Mouse (Mus musculus) liver, embryonic 16.5 days (tissue): Measurements from ENCODE around the gene Tmem222. TPM values are rescaled to one million over a fixed set of nuclear protein-coding genes. Genes with fewer than 3 reads are reported as not detected.
A peak's percentile ranks its signal among the peaks of the same experiment; 100 is the strongest.

ENCODE experiments used
- ATAC-seq: fragments of 200-750 bp; cut with Nextera tagmentation; 2 replicates; pipeline ENCODE4 v1.8.0; 2017; ENCODE audit warnings: low read depth, mild to moderate bottlenecking, moderate number of reproducible peaks, moderate library complexity
- H3K27ac ChIP-seq: fragments of 300-500 bp; sonication (generic); 2 replicates; pipeline ENCODE4 v1.5.1; 2014; ENCODE audit warnings: mild to moderate bottlenecking, low read length
- H3K27me3 ChIP-seq: fragments of 300-500 bp; sonication (generic); 2 replicates; pipeline ENCODE4 v1.6.1; 2014; ENCODE audit warnings: low read depth, low read length, mixed read lengths; ENCODE audit not compliant: control insufficient read depth, insufficient read depth
- H3K36me3 ChIP-seq: fragments of 300-500 bp; sonication (generic); 2 replicates; pipeline ENCODE4 v1.6.1; 2014; ENCODE audit warnings: mild to moderate bottlenecking; ENCODE audit not compliant: control insufficient read depth, insufficient read depth
- H3K4me1 ChIP-seq: fragments of 300-500 bp; sonication (generic); 2 replicates; pipeline ENCODE4 v1.6.1; 2014; ENCODE audit warnings: low read depth, low read length, mixed read lengths; ENCODE audit not compliant: control insufficient read depth
- H3K4me2 ChIP-seq: fragments of 300-500 bp; sonication (generic); 2 replicates; pipeline ENCODE4 v1.6.1; 2014; ENCODE audit warnings: low read depth, low read length, mixed read lengths
- H3K4me3 ChIP-seq: fragments of 300-500 bp; sonication (generic); 2 replicates; pipeline ENCODE4 v1.5.1; 2014; ENCODE audit warnings: low read depth, mild to moderate bottlenecking, low read length
- H3K9ac ChIP-seq: fragments of 300-500 bp; sonication (generic); 2 replicates; pipeline ENCODE4 v1.6.1; 2014; ENCODE audit warnings: low read depth, low read length
- H3K9me3 ChIP-seq: fragments of 300-500 bp; sonication (generic); replicated peaks from 2 replicates; pipeline ENCODE4 v1.6.1; 2016; ENCODE audit warnings: low read length; ENCODE audit not compliant: control insufficient read depth
- WGBS: fragments of 180-500 bp; shearing (Covaris S2); extraction: QIAGEN DNeasy Blood & Tissue Kit; methylation state at CpG from one replicate; pipeline ENCODE4 v1.1.7; 2014; ENCODE audit not compliant: insufficient replicate concordance; 5-methylcytosine and 5-hydroxymethylcytosine counted together
- polyA plus RNA-seq: library from polyadenylated mRNA; unstranded; fragments of >200 nt; fragmentation: Nextera tagmentation; extraction: Ambion mirVana; gene quantifications from 2 replicates; pipeline ENCODE4 v1.2.1, GENCODE M21; 2015

Tmem222 gene
- polyA plus RNA-seq, 1 experiment from 2014 or later, result 34.9 TPM

DNA sequence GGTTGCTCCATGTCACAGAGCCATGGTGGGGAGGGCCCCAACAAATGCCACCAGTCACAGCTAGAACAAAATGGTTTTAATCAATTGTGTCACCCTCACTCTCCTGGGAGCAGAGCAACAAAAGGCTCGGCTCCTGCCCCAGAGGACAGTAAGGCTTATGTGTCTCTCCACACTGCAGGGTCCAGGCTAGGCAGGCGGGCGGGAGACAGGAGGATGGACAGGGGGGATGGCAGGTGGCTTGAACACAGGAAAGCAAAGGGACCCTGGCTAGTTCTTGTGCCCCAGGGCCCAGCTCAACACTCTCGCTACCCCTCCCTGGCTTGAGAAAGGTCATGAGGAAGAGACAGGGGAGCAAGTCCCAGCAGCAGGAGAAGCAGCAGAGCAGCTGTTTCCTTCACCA lies 14.8 kb upstream of the Tmem222 start:
- H3K36me3 ChIP-seq, result peaks cover 4% of the 10 kb centered on the region; the same call in 1 of the 2 replicates
- H3K9me3 ChIP-seq, result no peaks in the 10 kb centered on the region
- 78% methylated on average over 4 of the region's 4 CpGs for WGBS
- H3K27me3 ChIP-seq, result no peaks in the 10 kb centered on the region
- H3K27ac ChIP-seq, result no peak overlapping the region
- no peak overlapping the region for H3K9ac ChIP-seq
- no peak overlapping the region for H3K4me3 ChIP-seq
- no peak overlapping the region for H3K4me2 ChIP-seq
- H3K4me1 ChIP-seq, result peaks cover 7% of the 10 kb centered on the region
- no peak for ATAC-seq

DNA sequence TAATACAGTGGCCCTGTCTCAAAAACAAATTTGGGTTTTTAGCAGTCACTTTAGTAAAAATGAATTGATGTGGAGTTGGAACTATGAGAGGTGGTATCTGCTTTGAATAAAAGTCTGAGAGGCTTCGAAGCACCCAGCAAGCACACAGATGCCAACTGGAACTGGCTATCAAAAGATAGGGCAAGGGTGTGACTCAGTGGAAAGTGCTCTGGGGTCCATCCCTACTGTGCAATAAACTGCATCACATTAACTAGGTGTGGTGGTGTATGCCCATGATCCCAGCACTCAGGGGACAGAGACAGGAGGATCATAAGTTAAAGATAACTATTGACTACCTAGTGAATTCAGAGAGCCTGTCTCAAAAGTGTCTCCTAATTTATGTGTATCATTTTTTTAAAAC lies 13.7 kb upstream of the Tmem222 start:
- ATAC-seq, result peak; percentile 70
- WGBS, result 24% methylated on average over 1 of the region's 1 CpGs
- Histone ChIP-seq H3K27me3 (no peaks in the 10 kb centered on the region), H3K4me2 (no peak overlapping the region), H3K4me3 (no peak overlapping the region), H3K9ac (no peak overlapping the region), H3K27ac (no peak overlapping the region), H3K4me1 (peaks cover 18% of the 10 kb centered on the region), H3K36me3 (peaks cover 4% of the 10 kb centered on the region; the same call in 1 of the 2 replicates), H3K9me3 (no peaks in the 10 kb centered on the region)

DNA sequence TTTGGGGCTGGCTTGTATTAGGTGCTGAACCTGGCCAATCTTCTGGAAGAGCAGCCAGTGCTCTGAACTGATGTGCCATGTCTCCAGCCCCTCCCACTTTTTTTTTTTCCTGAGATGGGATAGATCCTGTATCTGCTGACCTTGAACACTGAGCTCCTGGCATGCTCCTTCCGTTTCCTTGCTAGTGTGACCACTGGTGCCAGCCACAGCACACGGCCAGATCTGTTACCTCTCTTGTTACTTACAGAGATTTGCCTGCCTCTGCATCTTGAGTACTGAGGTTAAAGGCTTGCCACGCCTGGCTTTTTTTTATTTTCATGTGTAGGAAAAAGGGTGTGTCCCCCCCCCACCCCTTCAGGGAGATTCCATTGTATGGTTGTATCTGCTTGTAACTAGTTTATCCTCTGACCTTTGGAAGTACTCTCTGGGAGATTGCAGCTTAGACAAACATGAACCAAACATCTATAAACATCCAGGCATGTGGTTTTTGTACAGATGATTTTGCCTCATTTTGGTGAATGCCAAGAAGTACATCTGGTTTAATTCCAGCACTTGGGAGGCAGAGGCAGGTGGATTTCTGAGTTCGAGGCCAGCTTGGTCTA lies 9.0 kb upstream of the Tmem222 start:
- Histone ChIP-seq H3K4me2 (peak overlapping the region; percentile 44), H3K4me1 (peaks cover 53% of the 10 kb centered on the region), H3K36me3 (no peaks in the 10 kb centered on the region), H3K27ac (peak overlapping the region; percentile 83), H3K9ac (no peak overlapping the region), H3K9me3 (no peaks in the 10 kb centered on the region), H3K4me3 (no peak overlapping the region), H3K27me3 (no peaks in the 10 kb centered on the region)
- no peak for ATAC-seq
- 45% methylated on average over 4 of the region's 4 CpGs for WGBS

DNA sequence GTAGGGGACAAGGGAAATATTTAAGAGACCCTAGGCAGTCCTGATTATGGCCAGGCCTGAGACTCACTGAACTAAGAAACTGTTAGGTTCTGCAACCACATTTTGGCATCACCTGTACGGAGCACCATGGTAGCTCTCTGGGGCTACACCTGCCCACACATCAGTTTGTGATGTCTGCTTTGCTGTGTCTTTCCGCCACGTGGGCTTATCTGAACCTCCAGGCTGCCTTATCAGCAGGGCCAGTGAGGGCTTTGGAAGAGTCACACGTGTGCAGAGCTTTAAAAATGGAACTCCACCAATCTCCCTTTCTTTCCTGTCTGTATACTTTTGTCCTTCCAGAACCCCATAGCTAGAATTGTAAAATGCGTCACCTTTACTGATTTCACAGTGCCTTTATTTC lies 8.4 kb upstream of the Tmem222 start:
- WGBS, result 20% methylated on average over 5 of the region's 5 CpGs
- peak; percentile 92 for ATAC-seq
- Histone ChIP-seq H3K27me3 (no peaks in the 10 kb centered on the region), H3K4me3 (no peak overlapping the region), H3K9ac (peak overlapping the region; percentile 16; the same call in 1 of the 2 replicates), H3K36me3 (no peaks in the 10 kb centered on the region), H3K4me1 (peaks cover 50% of the 10 kb centered on the region), H3K27ac (peak overlapping the region; percentile 83), H3K4me2 (peak overlapping the region; percentile 44), H3K9me3 (no peaks in the 10 kb centered on the region)

DNA sequence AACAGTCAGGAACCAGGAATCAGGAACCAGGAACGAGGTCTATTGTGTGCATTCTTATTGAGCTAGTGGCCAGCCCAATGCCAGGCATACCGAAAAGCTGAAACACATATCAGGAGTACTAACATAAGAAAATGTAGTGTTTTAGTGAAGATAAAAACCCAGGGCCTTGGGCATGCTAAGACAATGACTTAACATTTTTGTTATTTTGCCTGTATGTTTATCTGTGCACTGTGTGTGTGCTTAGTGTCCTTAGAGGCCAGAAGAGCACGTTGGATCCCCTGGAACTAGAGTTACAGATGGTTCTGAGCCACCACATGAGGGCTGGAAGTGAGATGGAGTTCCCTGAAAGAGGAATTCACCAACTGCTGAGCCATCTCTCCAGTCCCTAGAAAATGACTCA lies 7.7 kb upstream of the Tmem222 start:
- no peak overlapping the region for H3K4me3 ChIP-seq
- no peaks in the 10 kb centered on the region for H3K36me3 ChIP-seq
- no peaks in the 10 kb centered on the region for H3K27me3 ChIP-seq
- H3K9me3 ChIP-seq, result no peaks in the 10 kb centered on the region
- peak; percentile 78 for ATAC-seq
- peak overlapping the region; percentile 44 for H3K4me2 ChIP-seq
- peak overlapping the region; percentile 5 for H3K9ac ChIP-seq
- peak overlapping the region; percentile 83 for H3K27ac ChIP-seq
- H3K4me1 ChIP-seq, result peaks cover 50% of the 10 kb centered on the region
- 22% methylated on average over 3 of the region's 3 CpGs for WGBS

DNA sequence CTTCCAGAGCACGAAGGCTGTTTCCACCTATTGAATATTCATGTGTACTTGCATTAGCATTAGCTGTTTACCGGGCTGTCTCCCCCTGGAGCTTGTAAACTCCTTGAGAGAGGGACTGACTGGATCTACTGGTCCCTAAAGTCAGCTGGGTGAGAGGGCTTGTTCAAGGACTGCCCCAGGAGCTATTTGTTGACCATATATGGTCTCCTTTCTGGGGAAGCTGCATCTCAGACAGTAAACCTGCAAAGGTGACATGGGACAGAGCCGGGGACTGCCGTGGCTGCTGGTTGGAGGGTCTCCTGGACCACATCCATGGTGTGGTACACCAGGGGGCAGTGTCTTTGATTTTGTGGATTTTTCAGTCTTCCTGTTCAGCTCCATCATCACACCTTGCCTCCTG lies 5.1 kb upstream of the Tmem222 start:
- ATAC-seq, result no peak
- Histone ChIP-seq H3K4me2 (no peak overlapping the region), H3K36me3 (no peaks in the 10 kb centered on the region), H3K9me3 (no peaks in the 10 kb centered on the region), H3K9ac (no peak overlapping the region), H3K4me3 (no peak overlapping the region), H3K27ac (no peak overlapping the region), H3K27me3 (no peaks in the 10 kb centered on the region), H3K4me1 (peaks cover 54% of the 10 kb centered on the region)
- 65% methylated on average over 4 of the region's 4 CpGs for WGBS

DNA sequence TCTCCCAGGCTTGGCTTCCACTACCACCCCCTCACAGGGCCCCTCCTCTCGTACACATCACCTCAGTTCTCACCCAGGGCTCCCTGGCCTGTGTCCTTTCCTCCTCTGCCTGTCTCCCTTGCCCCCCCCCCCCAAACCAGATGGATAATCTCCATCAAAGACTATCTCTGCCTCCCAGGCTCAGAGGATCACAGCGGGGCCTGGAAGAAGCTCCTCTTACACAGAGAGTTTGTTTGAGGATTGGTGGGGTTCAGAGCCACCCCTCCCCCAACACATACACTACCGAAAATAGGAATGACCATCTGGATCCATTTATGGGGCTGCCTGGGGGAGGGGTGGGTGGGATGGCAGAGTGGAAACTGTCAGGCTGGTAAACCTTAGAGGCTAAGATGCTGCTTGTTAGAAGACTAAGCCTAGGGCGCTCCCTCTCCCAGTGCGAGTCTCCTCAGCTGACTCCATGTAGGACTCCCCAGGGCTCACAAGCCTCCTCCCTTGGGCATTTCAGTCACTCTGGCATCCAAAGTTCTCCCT lies 4.4 kb upstream of the Tmem222 start:
- H3K4me1 ChIP-seq, result peaks cover 48% of the 10 kb centered on the region
- no peak overlapping the region for H3K4me2 ChIP-seq
- no peak for ATAC-seq
- H3K9ac ChIP-seq, result no peak overlapping the region
- H3K36me3 ChIP-seq, result no peaks in the 10 kb centered on the region
- no peak overlapping the region for H3K4me3 ChIP-seq
- WGBS, result 45% methylated on average over 5 of the region's 5 CpGs
- H3K27me3 ChIP-seq, result no peaks in the 10 kb centered on the region
- H3K9me3 ChIP-seq, result no peaks in the 10 kb centered on the region
- no peak overlapping the region for H3K27ac ChIP-seq

DNA sequence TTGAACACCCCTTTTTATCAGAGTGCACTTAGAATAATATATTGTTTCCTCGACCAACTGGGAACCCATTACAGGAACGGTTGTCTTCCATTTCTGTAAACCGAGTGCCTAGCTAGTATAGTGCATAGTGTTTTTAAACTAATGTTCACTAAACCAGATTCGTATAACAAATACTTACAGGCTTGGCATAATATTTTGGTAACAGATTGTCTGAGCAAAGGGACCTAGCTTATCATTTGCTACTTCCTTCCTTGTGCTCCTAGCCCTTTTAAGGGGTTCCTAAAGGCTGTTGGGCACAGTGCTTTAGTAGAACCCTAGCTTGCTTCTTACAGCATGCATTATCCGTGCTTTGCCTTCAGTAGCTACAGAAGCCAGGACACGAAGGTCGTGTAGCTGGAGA lies 3.9 kb upstream of the Tmem222 start:
- Histone ChIP-seq H3K36me3 (no peaks in the 10 kb centered on the region), H3K4me3 (no peak overlapping the region), H3K4me2 (no peak overlapping the region), H3K9ac (no peak overlapping the region), H3K4me1 (peaks cover 47% of the 10 kb centered on the region), H3K27ac (no peak overlapping the region), H3K27me3 (no peaks in the 10 kb centered on the region), H3K9me3 (no peaks in the 10 kb centered on the region)
- WGBS, result 27% methylated on average over 7 of the region's 7 CpGs
- ATAC-seq, result no peak

DNA sequence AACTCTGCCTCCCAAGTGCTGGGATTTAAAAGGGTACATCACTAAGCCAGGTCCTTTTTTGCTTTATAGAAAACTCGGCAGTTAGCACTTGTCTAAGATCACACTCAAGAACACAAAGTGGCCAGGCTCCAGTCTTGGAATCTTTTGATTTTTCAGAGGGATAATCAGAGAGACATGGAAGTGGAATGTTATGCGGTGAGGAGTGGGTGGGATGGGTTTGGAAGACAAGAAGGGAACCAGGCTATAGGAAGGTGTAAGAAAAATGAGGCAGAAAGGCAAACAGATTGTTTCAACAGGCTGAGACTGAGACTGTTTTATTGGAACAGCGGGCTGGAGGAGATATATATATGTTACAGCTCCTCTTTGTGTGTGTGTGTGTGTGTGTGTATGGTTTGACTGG lies 890 bp upstream of the Tmem222 start:
- no peak overlapping the region; the same call in 1 of the 2 replicates for H3K27ac ChIP-seq
- H3K27me3 ChIP-seq, result no peaks in the 10 kb centered on the region
- H3K4me2 ChIP-seq, result peak overlapping the region; percentile 73
- no peak for ATAC-seq
- H3K4me1 ChIP-seq, result peaks cover 32% of the 10 kb centered on the region
- H3K9me3 ChIP-seq, result no peaks in the 10 kb centered on the region
- 76% methylated on average over 3 of the region's 3 CpGs for WGBS
- no peak overlapping the region for H3K9ac ChIP-seq
- H3K4me3 ChIP-seq, result no peak overlapping the region
- no peaks in the 10 kb centered on the region; the same call in 1 of the 2 replicates for H3K36me3 ChIP-seq
